Mouse (Mus musculus) G1E (cell line): Measurements from ENCODE around the gene Rab37. TPM values are rescaled to one million over a fixed set of nuclear protein-coding genes. Genes with fewer than 3 reads are reported as not detected.
A peak's percentile ranks its signal among the peaks of the same experiment; 100 is the strongest.

Experiments used
- ATAC-seq: 2 replicates; pipeline ENCODE4 v1.8.0; 2016; ENCODE audit warnings: mild to moderate bottlenecking; ENCODE audit not compliant: insufficient number of reproducible peaks, poor library complexity, low FRiP score, severe bottlenecking; ENCODE audit errors: extremely low read depth
- DNase-seq: peaks from one replicate; pipeline ENCODE4 v3.0.0; 2012; ENCODE audit warnings: low spot score
- H3K27me3 ChIP-seq: 2 replicates; pipeline ENCODE4 v1.6.1; 2012; ENCODE audit warnings: mild to moderate bottlenecking, low read length, inconsistent platforms; ENCODE audit not compliant: insufficient read depth
- H3K36me3 ChIP-seq: replicated peaks from 2 replicates; pipeline ENCODE3; 2012; ENCODE audit warnings: mild to moderate bottlenecking, inconsistent platforms
- H3K4me1 ChIP-seq: 2 replicates; pipeline ENCODE4 v1.6.1; 2012; ENCODE audit warnings: low read depth, low read length, inconsistent platforms, mixed read lengths; ENCODE audit not compliant: insufficient read depth
- H3K4me3 ChIP-seq: 2 replicates; pipeline ENCODE4 v1.5.1; 2012; ENCODE audit warnings: low read depth, mild to moderate bottlenecking, inconsistent platforms, low read length, moderate library complexity, mixed read lengths
- H3K9me3 ChIP-seq: replicated peaks from 2 replicates; pipeline ENCODE4 v1.6.1; 2012; ENCODE audit warnings: inconsistent platforms
- CTCF ChIP-seq: IDR thresholded peaks from 2 replicates; pipeline ENCODE4 v1.5.1; 2012; ENCODE audit warnings: low read depth, low read length, inconsistent platforms, mixed read lengths
- GATA1 ChIP-seq: IDR thresholded peaks from 2 replicates; pipeline ENCODE4 v1.6.1; 2012; ENCODE audit warnings: borderline replicate concordance, low read length, inconsistent platforms, mixed read lengths
- GATA2 ChIP-seq: IDR thresholded peaks from 2 replicates; pipeline ENCODE4 v1.6.1; 2012; ENCODE audit warnings: low read depth, low read length, inconsistent platforms, borderline replicate concordance
- POLR2AphosphoS5 ChIP-seq: IDR thresholded peaks from 2 replicates; pipeline ENCODE4 v1.6.1; 2012; ENCODE audit warnings: low read depth, low read length, inconsistent platforms; ENCODE audit not compliant: insufficient replicate concordance
- TAL1 ChIP-seq: conservative IDR thresholded peaks from 2 replicates; pipeline ENCODE4 v1.6.1; 2012; ENCODE audit warnings: low read depth, low read length, inconsistent platforms, mixed read lengths
- polyA plus RNA-seq: library from polyadenylated mRNA; stranded (reverse); fragments of >175 nt; gene quantifications from 2 replicates; pipeline ENCODE4 v1.2.3, GENCODE M21; 2012
- total RNA-seq, 2 experiments: library from RNA; stranded (forward) in 1 of 2; stranded (reverse) in 1 of 2; fragments of 200-1000 nt in 1 of 2; fragments of >200 nt in 1 of 2; fragmentation: Nextera tagmentation in 1 of 2; gene quantifications; 2 replicates each; pipeline ENCODE4 v1.2.3; 2014 to 2017

Gene Rab37
- total and polyA plus RNA-seq, 3 experiments, result 0.15 to 2.7 TPM; not detected in 1

GRCm38 (mm10) chr11:115177559-115178195 lies 86.4 kb downstream of the Rab37 start:
- TF ChIP-seq CTCF (no peak), GATA1 (no peak), TAL1 (no peak), GATA2 (no peak), POLR2AphosphoS5 (no peak)
- Histone ChIP-seq H3K4me3 (no peak overlapping the region), H3K4me1 (peaks cover 56% of the 10 kb centered on the region), H3K27me3 (no peaks in the 10 kb centered on the region), H3K36me3 (peaks cover 99% of the 10 kb centered on the region), H3K9me3 (no peaks in the 10 kb centered on the region)
- DNase-seq (no peak), ATAC-seq (no peak)

- peaks cover 99% of the 10 kb centered on the region for H3K36me3 ChIP-seq
- no peaks in the 10 kb centered on the region for H3K27me3 ChIP-seq
- H3K4me3 ChIP-seq, result no peak overlapping the region
- H3K9me3 ChIP-seq, result no peaks in the 10 kb centered on the region
- H3K4me1 ChIP-seq, result peaks cover 54% of the 10 kb centered on the region
- DNase-seq (no peak), ATAC-seq (no peak)
- TF ChIP-seq CTCF (no peak), GATA1 (no peak), TAL1 (no peak), POLR2AphosphoS5 (no peak), GATA2 (no peak)
These were observed 87.5 kb downstream of the Rab37 start for GRCm38 (mm10) chr11:115178766-115179165.

DNA sequence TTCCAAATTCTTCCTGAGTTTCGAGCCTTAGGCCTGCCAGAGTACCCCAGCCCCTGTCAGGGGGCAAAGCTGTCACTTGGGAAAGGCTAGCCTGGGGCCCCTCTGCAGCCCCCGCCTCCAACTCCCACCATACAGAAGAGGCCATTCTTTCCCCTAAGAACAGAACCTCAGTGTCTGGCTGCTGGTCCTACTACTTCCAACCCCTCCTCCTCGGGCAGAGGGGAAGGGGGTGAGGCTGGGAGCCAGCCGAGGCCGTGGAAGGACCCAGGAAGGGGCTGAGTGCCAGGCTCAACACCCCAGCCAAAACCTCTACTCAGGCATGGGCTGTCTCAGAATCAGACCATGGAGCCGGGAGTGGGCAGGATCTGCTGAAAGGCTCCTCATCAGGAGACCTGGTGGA lies 88.0 kb downstream of the Rab37 start:
- Histone ChIP-seq H3K36me3 (peaks cover 99% of the 10 kb centered on the region), H3K4me1 (peaks cover 53% of the 10 kb centered on the region), H3K27me3 (no peaks in the 10 kb centered on the region), H3K4me3 (no peak overlapping the region), H3K9me3 (no peaks in the 10 kb centered on the region)
- no peak for ATAC-seq
- DNase-seq, result no peak
- no peak for TF ChIP-seq GATA2
- TF ChIP-seq CTCF, result no peak
- TF ChIP-seq TAL1, result no peak
- TF ChIP-seq GATA1, result no peak
- no peak for TF ChIP-seq POLR2AphosphoS5

DNA sequence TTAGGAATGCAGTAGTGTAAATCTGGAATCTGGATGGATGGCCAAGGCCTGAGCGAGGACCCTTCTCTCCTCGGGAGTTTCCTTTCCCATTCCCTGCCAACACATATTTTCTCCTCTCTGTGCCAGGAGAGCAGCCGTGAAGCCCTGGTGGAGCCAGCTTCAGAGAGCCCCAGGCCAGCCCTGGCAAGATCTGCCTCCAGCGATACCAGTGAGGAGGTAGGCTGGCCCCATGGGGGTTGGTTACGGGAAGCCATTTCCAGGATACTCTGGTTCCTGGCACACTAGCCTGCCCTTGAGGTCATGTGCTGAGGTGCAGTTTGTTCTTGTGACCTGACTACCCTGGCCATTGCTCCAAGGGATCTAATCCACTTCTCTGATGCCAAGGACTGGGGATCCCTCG lies 88.7 kb downstream of the Rab37 start:
- DNase-seq (no peak), ATAC-seq (no peak)
- Histone ChIP-seq H3K27me3 (no peaks in the 10 kb centered on the region), H3K4me3 (no peak overlapping the region), H3K36me3 (peaks cover 99% of the 10 kb centered on the region), H3K4me1 (peaks cover 55% of the 10 kb centered on the region), H3K9me3 (no peaks in the 10 kb centered on the region)
- TF ChIP-seq POLR2AphosphoS5 (no peak), TAL1 (no peak), GATA1 (no peak), GATA2 (no peak), CTCF (no peak)

DNA sequence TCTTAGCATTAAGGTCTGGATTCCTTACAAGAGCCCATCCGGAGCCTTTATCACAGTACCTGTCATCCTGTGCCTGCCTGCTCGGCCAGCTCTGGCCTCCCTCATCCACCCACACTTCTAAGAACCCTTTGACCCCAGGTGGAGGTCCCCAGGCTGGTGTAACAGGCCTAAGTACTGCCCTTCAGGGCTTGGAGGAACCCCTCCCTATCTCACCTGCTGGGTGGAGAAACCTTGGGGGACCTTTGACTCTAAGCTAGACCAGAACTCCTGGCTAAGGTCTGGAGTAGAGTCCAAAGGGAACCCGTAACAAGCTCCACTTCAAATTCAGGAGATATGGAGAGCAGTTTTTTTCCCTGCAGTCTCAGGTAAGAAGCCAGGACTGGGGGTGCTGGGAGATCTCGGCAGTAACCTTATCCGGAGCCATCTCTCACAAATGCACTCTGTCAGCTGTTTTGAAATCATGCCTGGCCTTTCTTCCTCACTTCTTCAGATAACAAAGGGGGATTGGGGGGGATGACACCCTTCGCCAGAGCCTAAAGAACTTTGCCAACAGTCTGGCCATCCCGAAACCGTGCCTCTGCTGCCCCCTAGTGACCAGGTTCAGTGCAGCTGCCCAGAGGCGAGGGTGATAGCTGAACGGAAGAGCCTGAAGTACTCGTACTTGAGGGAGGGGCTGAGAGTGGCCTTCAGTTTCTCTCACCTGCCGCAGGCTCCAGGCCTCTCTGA lies 90.8 kb downstream of the Rab37 start:
- ATAC-seq, result peak; percentile 24; the same call in 1 of the 2 replicates

GRCm38 (mm10) chr11:115184973-115185372 lies 93.7 kb downstream of the Rab37 start:
- ATAC-seq (peak; percentile 24), DNase-seq (no peak)
- no peak for TF ChIP-seq CTCF
- TF ChIP-seq GATA1, result no peak
- no peak for TF ChIP-seq POLR2AphosphoS5
- TF ChIP-seq GATA2, result no peak
- TF ChIP-seq TAL1, result no peak
- peak overlapping the region; percentile 56; the same call in 1 of the 2 replicates for H3K4me3 ChIP-seq
- no peaks in the 10 kb centered on the region for H3K27me3 ChIP-seq
- H3K9me3 ChIP-seq, result peaks cover under 1% of the 10 kb centered on the region
- H3K36me3 ChIP-seq, result peaks cover 66% of the 10 kb centered on the region
- peaks cover 72% of the 10 kb centered on the region for H3K4me1 ChIP-seq

More for the DNA sequence above, 90.8 kb downstream of the Rab37 start:
- no peak overlapping the region for H3K4me3 ChIP-seq
- peaks cover 61% of the 10 kb centered on the region for H3K4me1 ChIP-seq
- H3K36me3 ChIP-seq, result peaks cover 81% of the 10 kb centered on the region
- peak; percentile 57 for DNase-seq
- H3K9me3 ChIP-seq, result no peaks in the 10 kb centered on the region
- H3K27me3 ChIP-seq, result no peaks in the 10 kb centered on the region
- TF ChIP-seq CTCF, result peak; percentile 76
- no peak for TF ChIP-seq TAL1
